Mouse (Mus musculus): ENCODE data around the gene Exoc3l. TPM values are rescaled to one million over a fixed set of nuclear protein-coding genes. Genes with fewer than 3 reads are reported as not detected.
A peak's percentile ranks its signal among the peaks of the same experiment; 100 is the strongest.

Gene Exoc3l
- total RNA-seq, 2 experiments from 2014 or later, result 3.9 to 9.1 TPM

DNA sequence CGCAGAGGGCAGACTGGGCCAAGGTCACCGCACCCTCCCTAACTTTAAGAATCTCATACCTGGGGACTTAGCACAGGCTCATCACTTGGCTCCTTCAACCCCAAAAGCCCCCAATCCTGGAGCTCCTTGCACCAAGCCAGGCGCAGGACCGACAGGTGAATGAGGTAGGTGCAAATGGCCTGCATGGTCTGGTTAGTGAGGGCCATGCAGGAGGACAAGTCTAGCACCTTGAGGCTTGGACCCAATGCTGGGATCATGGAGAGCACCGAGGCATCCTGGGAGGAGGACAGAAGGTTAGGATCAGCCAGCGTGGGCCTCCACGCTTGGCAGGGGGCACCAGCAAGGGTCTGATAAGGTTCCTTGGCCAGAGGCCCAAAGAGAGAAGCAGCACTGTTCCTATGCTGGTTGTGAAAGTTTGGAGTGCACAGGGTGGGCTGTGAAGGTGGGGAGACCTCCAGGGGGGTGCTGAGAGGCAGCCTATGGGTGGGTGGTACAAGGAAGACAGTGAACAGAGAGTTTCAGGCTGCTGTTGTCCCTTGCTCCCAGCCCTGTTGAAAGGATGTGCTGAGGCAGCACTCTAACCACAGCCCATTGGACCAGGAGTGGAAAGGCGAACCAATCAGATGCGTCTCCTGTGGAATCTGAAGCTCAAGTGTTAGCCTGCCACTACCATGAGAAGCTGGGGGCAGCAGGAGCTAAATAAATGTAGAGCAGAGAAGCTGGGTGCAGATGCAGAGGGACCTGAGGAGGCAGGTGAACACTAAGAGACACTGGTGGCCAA, 17.9 kb upstream of the Exoc3l start:
- DNase-seq, result no peak

DNA sequence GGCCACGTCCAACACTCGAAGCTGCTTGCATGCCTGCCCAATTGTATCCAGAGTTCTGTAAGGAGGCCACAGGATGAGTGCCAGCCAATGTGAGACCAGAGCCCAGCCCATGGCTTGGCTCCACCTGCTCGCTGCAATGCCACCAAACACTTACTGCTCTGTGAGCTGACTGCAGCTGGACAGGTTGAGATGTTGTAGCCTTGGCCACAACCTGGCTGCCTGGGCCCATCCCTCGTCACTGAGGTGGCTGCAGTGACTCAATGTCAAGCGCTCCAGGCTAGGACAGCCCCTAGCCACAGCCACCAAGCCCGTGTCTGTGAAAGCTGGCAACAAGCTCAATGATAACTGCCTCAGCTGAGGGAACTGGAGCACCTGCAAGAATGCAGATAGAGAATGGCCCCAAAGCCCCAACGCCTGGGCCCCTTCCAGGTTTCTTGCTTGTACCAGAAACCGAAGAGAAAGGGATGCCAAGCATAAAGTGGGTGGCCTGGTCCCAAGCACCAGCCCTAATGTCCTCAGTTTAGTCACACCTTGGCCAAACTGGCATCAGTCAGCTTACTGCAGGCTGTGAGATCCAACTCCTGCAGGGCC, 17.1 kb upstream of the Exoc3l start:
- DNase-seq, result no peak

DNA sequence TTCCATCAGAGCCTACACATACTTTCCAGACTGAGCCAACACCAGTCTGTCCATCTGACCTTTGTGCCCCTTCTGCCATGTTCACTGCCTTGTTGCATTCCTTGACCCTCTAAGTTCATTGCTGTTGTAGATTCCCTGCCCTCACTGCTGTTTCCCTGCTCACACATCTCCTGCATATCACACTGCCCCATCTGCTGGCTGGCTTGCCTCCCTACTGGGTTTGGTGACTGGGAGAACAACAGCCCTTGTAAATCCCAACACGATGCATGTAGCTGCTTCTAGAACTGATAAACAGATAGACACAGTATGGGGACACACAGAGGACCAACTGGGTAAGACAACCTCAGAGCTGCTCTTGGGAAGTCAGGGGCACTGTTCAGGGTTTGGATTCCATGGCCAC, 15.8 kb upstream of the Exoc3l start:
- no peak for DNase-seq

DNA sequence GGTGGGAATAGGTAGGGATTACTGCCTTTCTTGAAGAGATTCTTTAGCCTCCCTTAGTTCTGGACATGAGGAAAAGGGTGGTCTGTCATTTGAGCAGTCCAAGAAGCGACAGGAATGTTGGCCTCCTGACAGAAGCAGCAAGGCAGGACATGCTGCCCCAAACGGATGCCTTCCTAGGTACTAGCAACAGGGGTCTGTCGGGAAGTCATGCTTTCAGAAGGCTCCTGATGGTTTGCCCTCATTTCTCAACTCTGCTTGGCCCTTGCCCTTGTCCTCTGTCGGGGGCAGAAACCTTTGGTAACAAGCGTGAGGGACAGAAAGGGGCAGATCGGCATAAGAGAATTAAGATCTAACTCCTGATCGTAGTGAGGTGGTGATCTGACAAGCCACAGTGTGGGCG, 14.2 kb upstream of the Exoc3l start:
- no peak for DNase-seq

DNA sequence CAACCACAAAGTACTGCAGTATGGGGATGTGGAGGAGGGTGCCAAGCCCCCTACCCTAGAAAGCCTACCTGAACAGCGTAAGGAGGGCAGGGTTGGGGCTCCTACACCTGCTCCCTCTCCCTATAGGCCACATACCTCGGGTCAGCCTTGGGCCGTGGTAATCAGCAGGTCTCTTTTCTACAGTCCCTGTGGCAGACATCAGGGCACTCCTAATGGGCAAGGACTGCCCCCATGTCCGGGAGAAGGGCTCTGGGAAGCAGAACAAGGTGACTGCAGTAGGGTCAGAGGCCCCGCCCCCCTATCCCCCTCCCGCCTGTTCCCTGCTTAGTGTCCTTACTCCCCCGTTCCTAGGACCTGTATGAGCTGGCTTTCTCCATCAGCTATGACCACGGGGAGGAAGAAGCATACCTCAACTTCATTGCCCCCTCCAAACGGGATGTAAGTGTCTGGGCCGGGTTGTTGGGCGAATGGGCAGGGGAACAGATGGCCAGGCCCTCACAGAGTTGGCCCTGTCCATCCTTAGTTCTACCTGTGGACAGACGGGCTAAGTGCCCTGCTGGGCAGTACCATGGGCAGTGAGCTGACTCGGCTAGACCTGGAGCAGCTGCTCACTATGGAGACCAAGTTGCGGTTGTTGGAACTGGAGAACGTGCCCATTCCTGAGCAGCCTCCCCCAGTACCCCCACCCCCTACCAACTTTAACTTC, 13.4 kb upstream of the Exoc3l start:
- DNase-seq, result no peak

DNA sequence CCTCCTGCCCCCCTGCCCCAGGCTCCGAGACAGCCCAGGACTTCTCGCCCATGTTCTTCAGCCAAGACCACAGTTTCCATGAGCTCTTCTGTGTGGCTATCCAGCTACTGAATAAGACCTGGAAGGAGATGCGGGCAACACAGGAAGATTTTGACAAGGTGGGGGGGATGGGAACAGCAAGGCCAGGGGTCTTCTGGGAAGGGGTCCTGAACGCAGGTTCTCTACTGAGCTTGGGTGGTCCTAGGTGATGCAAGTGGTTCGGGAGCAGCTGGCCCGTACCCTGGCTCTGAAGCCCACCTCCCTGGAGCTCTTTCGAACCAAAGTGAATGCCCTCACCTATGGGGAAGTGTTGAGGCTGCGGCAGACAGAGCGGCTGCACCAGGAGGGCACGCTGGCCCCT, 12.5 kb upstream of the Exoc3l start:
- DNase-seq, result no peak

DNA sequence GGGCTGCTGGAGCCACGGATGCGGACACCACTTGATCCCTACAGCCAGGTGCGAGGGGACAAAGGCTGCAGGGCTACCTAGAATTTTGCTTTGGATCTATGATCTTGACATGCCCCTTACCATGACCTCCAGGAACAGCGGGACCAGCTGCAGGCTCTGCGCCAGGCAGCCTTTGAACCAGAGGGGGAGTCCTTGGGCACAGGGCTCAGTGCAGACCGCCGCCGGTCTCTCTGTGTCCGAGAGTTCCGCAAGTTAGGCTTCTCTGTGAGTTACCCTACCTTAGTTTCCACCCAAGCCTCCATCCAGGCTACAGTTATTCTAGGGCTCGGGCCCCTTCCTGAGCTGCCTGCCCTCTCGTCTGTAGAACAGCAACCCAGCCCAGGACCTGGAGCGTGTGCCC, 11.8 kb upstream of the Exoc3l start:
- DNase-seq, result no peak

DNA sequence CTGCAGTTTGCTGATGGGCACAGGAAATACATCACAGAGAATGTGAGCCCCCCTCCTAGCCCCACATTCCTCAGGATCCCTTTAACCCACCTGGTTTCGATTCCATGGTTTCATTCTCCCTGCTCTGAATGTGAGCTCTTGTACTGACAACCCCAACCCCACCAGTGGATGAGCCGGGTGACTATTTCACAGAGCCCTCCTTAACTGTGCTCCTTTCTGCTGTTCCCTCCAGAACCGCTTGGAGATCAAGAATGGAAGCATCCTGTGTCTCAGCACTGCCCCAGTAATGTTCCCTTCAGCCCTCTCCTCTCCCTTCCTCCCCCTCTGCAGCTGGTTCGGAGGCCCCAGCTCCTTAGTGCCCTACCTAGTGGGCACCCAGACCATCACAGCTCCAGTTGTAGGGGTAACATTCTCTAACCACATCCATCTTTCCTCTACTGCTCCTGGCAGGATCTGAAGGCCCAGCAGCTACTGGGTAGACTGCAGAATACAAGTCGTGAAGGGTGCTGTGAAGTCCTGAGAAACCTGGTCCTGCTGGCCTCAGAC, 10.3 kb upstream of the Exoc3l start:
- DNase-seq, result no peak

DNA sequence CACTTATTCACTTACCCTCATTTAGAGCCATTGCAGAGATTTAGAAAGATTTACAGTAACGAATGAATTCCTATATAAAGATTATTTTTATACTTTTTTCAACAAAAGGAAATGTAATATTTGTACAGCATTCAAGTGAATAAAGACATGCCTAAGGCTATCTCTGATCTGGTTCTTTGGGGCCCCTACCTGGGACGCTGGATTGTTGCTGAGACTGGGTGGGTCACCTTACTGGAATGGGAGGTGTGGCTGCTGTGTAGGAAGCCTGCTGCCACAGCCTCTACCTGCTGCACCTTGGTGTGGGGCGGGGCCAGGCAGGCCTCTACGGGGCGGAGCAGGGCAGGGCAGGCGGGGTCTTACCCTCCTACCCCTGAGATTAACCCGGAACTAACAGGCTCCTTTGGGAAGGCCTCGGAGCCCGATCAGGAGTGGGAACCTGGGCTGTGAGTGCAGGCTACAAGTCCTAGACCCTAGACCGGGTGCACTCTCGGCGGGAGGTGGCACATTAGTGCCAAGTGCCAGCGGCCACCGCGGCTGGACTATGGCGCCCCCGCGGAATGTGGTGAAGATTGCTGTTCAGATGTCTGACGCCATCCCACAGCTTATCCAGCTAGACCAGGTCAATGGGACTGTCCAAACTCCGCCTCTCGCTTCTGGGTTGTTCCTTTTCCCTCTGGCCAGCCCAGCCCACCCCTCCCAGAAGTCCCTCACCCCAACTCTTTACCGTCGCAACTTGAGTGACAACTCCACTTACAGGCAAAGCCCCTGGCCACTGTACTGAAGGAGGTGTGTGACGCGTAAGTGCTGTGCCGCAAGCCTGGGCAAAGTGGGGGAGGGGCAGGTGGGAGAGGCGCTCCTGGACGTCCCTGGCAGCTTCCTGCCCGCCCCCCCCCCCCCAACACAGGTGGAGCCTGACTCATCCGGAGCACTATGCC, 9.6 kb upstream of the Exoc3l start, which contains the start of gene Elmo3:
Gene Elmo3, plus strand, starts transcription at position 391 of the 935 bp plus-strand sequence.
- DNase-seq, result no peak

DNA sequence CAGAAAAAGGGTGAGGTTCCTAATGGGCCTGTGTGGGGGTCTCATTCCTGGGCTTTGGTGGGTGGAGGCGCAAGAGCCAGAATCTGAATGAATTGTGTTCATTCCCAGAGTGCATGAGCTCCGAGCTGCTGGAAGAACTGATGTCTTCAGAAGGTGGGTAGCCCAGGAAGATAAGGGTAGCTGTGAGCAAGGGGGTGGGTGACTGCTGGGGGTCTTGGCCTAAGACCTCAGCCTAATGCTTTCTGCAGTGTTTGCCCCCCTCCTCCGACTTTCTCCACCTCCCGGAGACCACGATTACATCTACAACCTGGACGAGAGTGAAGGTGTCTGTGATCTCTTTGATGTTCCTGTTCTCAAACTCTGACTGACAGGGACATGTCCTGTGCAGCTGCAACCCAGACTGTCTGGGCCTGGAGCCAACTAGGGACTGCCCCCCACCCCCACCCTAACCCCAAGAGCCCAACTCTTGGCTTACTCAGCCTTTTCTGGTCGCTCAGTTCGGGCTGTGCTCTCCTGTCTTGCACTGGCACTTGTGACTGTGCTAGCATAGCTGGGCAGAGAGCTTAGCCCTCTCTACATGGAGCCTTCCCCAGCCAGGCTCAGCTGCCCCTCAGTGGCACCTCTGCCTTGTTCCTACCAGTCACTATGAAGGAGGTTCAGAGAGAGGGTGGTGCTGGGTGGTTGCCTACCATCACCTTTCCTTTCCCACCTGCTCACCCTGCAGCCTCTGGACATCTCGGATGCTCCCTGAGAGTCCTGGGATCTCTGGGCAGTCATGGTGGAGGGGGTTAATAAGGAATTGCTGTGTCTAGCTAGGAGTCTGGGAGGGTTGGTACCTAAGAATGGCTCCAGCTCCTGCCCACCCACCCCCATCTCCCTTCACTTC, 8.7 kb upstream of the Exoc3l start:
- no peak for DNase-seq

DNA sequence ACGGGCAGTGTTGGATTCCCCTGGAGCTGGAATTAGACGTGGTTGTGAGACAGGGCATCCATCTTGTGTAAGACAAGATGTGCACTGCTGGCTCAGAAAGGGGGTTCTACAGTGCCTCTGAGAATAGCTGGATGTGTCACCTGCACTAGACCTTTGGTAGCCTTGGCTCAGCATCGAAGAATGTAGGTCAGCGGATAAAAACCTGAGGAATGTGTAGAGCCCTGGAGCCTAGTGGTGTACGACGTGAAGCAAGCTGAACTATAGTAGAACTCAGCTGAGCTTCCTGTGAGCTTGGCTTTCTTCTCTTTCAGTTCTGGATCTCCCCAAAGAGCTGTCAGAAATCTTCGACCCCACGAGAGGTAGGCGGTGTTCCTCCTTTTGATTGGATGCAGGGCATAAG, 8.0 kb upstream of the Exoc3l start:
- DNase-seq, result no peak

DNA sequence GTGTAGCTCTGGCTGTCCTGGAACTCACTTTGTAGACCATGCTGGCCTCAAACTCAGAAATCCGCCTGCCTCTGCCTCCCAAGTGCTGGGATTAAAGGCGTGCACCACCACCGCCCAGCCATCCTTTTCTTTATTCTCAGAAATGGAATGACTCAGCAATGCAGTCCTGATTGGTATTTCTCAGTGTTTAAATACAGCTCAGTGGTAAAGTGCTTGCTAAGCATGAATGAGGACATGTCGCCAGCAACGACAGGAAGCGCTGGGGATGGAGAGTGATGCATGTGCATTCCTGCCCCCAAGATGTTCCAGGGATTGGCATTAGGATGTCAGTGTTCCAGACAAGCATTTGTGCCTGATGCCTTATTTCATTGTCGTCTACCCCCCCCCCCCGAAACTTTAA, 7.5 kb upstream of the Exoc3l start:
- no peak for DNase-seq

DNA sequence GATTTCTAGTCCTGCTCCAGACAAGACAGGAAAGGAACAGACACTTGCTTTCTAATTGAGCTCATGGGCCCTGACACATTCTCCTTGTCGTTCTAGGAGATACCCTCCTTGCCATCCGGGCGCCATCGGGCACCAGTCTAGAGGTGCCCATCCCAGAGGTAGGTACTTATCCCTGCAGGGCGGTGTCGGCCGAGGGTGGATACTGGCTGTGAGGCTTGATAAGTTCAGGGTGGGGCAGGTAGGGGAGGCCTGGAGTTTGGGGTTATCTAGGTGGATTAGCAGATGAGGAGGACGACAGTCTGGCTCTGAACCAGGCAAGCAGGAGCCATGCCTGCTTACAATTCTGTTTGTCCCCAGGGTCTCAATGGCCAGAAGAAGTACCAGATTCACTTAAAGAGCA, 4.1 kb upstream of the Exoc3l start:
- no peak for DNase-seq

DNA sequence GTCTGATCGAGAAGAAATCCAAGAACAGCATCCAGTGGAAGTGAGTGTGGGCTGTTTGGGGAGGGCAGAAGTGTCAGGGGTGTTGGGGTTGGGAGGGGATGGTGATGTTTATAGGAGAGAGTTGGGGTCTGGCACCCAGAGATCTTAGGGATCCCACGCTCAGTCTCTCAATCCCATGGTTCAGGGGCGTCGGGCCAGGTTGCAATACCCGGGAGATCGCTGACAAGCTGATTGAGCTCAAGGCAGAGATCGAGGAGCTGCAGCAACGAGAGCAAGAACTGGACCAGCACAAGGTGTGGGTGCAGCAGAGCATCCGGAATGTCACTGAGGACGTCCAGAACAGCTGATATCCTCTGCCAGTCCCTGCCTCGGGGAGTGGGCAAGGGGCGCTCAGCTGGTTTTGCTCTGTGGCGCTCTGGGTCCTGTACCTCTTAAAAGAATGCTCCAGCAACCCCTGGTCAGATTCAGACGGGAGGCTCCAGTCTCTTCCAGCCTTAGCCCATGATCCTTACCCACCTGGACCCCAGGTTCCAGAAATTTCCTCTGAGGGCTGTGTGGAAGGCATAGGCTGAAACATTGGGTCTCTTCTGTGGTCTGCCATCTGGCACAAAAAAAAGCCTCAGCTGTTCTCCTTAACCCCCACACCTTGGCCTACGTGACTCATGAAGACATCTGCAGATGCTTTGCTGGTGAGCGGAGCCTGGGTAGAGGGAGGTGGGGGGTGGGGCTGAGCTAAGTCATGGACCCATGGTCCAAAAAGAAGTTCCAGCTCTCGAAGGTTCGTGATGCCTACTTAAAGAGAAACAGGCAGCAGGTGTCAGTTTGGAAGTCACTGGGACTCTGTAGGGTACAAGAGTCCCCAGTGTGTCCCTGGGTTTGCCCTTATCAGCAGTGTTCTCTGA, 2.7 kb upstream of the Exoc3l start:
- DNase-seq, result no peak

DNA sequence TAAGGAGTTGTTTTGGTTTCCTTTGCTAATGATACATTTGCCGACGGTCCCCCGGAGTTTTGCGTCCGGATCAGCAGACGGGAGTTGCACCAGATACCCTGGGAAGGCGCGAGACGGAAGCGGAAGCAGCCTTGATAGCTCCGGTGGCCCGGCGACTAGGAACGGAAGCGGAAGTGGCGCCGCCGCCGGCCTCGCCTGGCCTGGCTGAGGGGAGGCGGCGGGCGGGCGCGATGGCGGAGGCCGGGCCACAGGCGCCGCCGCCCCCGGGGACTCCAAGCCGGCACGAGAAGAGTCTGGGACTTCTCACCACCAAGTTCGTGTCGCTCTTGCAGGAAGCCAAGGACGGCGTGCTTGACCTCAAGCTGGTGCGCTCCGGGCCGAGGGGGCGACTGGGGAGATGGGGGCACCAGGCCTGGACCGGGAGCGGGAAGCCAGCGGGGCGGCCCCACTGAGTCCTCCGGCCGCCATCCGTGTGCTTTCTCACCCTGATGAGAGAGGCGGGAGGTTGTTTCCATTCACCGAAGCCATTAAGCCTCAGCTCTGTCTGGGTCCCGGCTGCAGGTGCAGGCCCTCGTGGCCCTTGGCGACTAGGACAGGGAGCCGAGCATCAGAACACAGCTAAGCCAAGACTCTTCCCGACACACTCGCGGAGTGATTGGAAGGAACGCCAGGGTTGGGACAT, 1.8 kb upstream of the Exoc3l start, which contains the start of gene E2f4:
Gene E2f4, plus strand, starts transcription at position 153 of the 682 bp plus-strand sequence.
- DNase-seq, result peak; percentile 90

DNA sequence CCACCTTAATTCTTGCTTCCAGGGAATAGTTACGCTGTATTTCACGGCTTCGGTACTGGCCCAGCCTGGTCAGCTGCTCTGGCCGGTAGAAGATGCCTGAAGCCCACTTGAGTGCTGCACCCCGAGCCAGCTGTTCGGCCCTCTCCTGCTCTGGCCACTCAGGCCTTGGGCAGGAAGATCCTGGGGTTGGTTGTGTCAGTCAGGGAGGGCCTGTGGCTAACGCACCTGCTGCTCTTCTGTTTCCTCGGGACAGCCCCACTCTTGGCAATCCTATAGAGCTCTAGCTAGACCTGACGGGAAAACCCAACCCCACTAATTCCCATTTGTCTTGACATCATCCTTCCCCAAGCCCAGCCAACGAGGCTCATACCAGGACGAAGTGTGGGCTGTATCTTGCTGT, 645 bp downstream of the Exoc3l start:
- DNase-seq, result no peak

DNA sequence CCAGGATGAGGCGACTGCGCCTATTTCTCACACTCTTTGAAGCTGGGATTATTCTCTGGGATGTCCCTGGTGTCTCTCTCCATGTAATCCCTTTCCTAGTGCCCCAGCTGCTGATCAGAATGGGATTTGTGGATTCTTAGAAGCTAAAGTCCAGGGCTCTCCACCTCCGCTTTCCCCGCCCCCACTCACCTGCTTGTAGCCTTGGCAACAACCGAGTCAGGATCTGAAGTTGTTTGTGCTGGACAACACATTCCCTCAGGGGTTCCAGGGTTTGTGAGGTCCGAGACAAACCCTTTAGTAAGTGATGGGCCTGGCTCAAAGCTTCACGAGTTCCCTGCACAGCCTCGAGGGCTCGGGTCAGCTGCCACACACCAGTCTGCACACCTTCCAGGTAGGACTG, 1.1 kb downstream of the Exoc3l start:
- no peak for DNase-seq

DNA sequence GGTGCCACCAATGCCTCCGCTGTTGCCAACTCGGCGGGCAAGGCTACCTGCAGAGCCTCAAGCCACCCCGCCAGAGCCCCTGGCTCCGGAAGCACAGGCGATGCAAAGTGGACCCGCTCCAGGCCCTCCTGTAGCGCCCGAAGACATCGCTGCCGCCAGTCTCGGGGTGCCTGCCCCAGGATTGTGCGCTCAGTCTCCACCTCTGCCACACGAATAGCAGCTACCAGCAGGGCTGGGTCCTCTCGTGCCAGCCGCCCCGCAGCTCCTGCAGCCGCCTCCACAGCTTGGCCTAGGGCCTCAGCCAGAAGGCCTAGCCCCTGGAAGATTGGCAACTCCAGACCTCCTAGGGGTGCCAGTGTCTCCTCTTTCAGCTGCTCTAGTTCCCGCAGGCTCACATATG, 2.5 kb downstream of the Exoc3l start:
- DNase-seq, result no peak

DNA sequence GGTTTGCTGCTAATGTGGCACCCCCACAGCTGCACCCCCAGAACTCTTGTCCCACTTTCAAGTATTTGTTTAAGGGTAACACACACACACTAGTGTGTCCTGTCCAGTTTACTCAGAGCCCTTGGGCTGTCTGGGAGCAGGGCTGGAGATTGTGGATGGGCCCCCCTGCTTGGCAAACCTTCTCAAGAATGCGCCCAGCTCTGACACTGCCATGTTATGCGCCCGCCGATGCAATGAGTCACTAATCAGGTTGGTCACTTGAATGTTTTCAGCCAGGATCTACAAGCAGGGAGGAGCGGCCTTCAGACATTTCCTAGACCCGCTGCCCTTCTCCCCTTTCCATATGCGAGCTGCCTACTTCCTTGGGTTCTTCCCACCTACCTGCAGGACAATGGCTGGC, 3.4 kb downstream of the Exoc3l start:
- DNase-seq, result no peak

All from gastrocnemius, postnatal 10 days (tissue).